Mouse (Mus musculus) liver, embryonic 12.5 days (tissue): ENCODE measurements at regions not wholly inside any gene's neighbourhood (a gene's known extent, or its start where the extent isn't known, plus 50 kb on each side); places are given as distances from the start of the nearest gene placed in this dataset. TPM values are rescaled to one million over a fixed set of nuclear protein-coding genes. Genes with fewer than 3 reads are reported as not detected.

Experiments used
- ATAC-seq: fragments of 200-750 bp; cut with Nextera tagmentation; 2 replicates; pipeline ENCODE4 v1.8.0; 2017; ENCODE audit warnings: moderate number of reproducible peaks, mild to moderate bottlenecking, moderate library complexity
- H3K27ac ChIP-seq: fragments of 300-500 bp; sonication (generic); 2 replicates; pipeline ENCODE4 v1.5.1; 2016; ENCODE audit warnings: mild to moderate bottlenecking
- H3K27me3 ChIP-seq: fragments of 300-500 bp; sonication (generic); replicated peaks from 2 replicates; pipeline ENCODE4 v1.6.1; 2016; ENCODE audit warnings: mild to moderate bottlenecking, moderate library complexity
- H3K36me3 ChIP-seq: fragments of 300-500 bp; sonication (generic); 2 replicates; pipeline ENCODE4 v1.6.1; 2016; ENCODE audit warnings: mild to moderate bottlenecking, moderate library complexity
- H3K4me1 ChIP-seq: fragments of 300-500 bp; sonication (generic); 2 replicates; pipeline ENCODE4 v1.6.1; 2016
- H3K4me2 ChIP-seq: fragments of 300-500 bp; sonication (generic); 2 replicates; pipeline ENCODE4 v1.6.1; 2016; ENCODE audit warnings: mild to moderate bottlenecking, moderate library complexity
- H3K4me3 ChIP-seq: fragments of 300-500 bp; sonication (generic); 2 replicates; pipeline ENCODE4 v1.5.1; 2016; ENCODE audit warnings: mild to moderate bottlenecking, moderate library complexity
- H3K9ac ChIP-seq: fragments of 300-500 bp; sonication (generic); 2 replicates; pipeline ENCODE4 v1.6.1; 2016; ENCODE audit warnings: mild to moderate bottlenecking, moderate library complexity
- H3K9me3 ChIP-seq: fragments of 300-500 bp; sonication (generic); replicated peaks from 2 replicates; pipeline ENCODE4 v1.6.1; 2016; ENCODE audit warnings: mild to moderate bottlenecking, moderate library complexity
- WGBS: fragments of 180-500 bp; shearing (Covaris S2); methylation state at CpG from one replicate; pipeline ENCODE4 v1.1.7; 2016; ENCODE audit not compliant: insufficient replicate concordance; 5-methylcytosine and 5-hydroxymethylcytosine counted together
- microRNA-seq: library from miRNA; unstranded; fragments of <30 nt; microRNA quantifications from one replicate; pipeline ENCODE4, GENCODE M21; 2017

- Histone ChIP-seq H3K4me2 (no peak overlapping the region), H3K4me1 (peaks cover 38% of the 10 kb centered on the region), H3K9ac (no peak overlapping the region), H3K36me3 (no peaks in the 10 kb centered on the region), H3K4me3 (no peak overlapping the region), H3K9me3 (no peaks in the 10 kb centered on the region), H3K27me3 (no peaks in the 10 kb centered on the region), H3K27ac (no peak overlapping the region)
- peak; percentile 75 for ATAC-seq
- WGBS: 27% methylated on average over 2 of the region's 2 CpGs
Observed at GRCm38 (mm10) chrX:12825262-12825661, 63.4 kb upstream of the Med14 start.

GRCm38 (mm10) chrX:12824497-12824896 lies 62.6 kb upstream of the Med14 start:
- Histone ChIP-seq H3K4me2 (no peak overlapping the region), H3K27ac (no peak overlapping the region), H3K9me3 (no peaks in the 10 kb centered on the region), H3K4me1 (peaks cover 38% of the 10 kb centered on the region), H3K27me3 (no peaks in the 10 kb centered on the region), H3K36me3 (no peaks in the 10 kb centered on the region), H3K9ac (no peak overlapping the region), H3K4me3 (no peak overlapping the region)
- no peak for ATAC-seq
- WGBS: 52% methylated on average over 5 of the region's 5 CpGs

GRCm38 (mm10) chrX:12822777-12823176 lies 60.9 kb upstream of the Med14 start:
- Histone ChIP-seq H3K27me3 (no peaks in the 10 kb centered on the region), H3K4me3 (no peak overlapping the region), H3K27ac (no peak overlapping the region), H3K36me3 (no peaks in the 10 kb centered on the region), H3K4me1 (peaks cover 35% of the 10 kb centered on the region), H3K9ac (no peak overlapping the region), H3K9me3 (no peaks in the 10 kb centered on the region), H3K4me2 (no peak overlapping the region)
- no peak for ATAC-seq
- 79% methylated on average over 10 of the region's 10 CpGs for WGBS

- 38% methylated on average over 6 of the region's 6 CpGs for WGBS
- peak; percentile 76 for ATAC-seq
- peak overlapping the region; percentile 8; the same call in 1 of the 2 replicates for H3K4me2 ChIP-seq
Observed at GRCm38 (mm10) chrX:12813083-12813660, 51.3 kb upstream of the Med14 start.

More at GRCm38 (mm10) chrX:12813083-12813660, 51.3 kb upstream of the Med14 start:
- Histone ChIP-seq H3K27ac (no peak overlapping the region), H3K36me3 (no peaks in the 10 kb centered on the region), H3K9me3 (no peaks in the 10 kb centered on the region), H3K4me3 (no peak overlapping the region), H3K27me3 (no peaks in the 10 kb centered on the region), H3K4me1 (peaks cover 10% of the 10 kb centered on the region; the same call in 1 of the 2 replicates), H3K9ac (no peak overlapping the region)

Small RNA genes in the stretch of these regions (microRNA-seq; reads per million reads assigned to microRNA genes)
- gene Gm25063: not detected
